Mouse (Mus musculus): ENCODE data around the gene Clpsl2. TPM values are rescaled to one million over a fixed set of nuclear protein-coding genes. Genes with fewer than 3 reads are reported as not detected.

The Clpsl2 gene
- not detected for total RNA-seq (2021)

DNA sequence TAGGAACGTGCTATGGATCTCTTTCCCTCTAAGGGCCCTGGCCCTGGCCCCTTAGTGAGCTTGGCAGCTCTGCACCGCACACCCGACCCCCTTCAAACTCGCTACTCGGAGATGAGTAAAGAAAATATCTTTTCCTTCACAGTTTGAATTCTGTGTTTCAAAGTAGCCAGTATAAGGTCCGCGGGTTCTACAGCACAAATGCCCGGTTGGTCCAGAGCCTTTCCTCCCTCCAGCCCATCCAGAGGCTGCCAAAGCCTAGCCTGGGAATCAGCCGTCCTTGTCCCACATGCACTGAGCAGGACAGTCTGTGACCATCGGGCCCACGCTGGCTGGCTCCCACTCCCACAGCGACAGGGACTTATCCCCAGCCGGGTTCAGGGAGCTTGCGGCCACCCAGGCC is at the start of gene Clpsl2:
Clpsl2 (plus strand) TSS at position 301 of the 400 bp plus-strand sequence.
- no peak for DNase-seq (ENCODE audit: low spot score)
- intact Hi-C loops (cut with DNase I): loop anchor here (5.0 kb wide), 1 partner anchor 103 kb away; no protein-coding TSS in a partner anchor

DNA sequence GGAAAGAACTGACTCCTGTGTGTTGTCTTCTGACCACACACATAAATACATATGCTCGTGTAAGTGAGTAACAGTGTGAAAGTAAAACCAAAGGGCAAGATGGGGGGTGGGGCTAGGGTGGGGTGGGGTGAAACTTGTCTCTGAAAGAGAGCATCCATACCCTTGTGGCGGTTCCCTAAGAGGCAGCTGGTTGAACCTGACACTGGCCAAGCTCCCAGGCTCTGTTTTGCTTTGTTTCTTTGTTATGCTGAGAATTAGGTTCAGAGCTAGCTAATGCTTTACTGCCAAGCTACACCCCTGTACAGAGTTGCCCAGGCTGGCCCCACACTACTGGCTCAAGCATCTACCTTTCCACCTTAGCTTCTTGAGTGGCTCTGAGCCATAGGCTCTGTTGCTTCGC is 48.7 kb upstream of the Clpsl2 start:
- intact Hi-C loops (cut with DNase I): no loop called here
- no peak for DNase-seq (ENCODE audit: low spot score)

DNA sequence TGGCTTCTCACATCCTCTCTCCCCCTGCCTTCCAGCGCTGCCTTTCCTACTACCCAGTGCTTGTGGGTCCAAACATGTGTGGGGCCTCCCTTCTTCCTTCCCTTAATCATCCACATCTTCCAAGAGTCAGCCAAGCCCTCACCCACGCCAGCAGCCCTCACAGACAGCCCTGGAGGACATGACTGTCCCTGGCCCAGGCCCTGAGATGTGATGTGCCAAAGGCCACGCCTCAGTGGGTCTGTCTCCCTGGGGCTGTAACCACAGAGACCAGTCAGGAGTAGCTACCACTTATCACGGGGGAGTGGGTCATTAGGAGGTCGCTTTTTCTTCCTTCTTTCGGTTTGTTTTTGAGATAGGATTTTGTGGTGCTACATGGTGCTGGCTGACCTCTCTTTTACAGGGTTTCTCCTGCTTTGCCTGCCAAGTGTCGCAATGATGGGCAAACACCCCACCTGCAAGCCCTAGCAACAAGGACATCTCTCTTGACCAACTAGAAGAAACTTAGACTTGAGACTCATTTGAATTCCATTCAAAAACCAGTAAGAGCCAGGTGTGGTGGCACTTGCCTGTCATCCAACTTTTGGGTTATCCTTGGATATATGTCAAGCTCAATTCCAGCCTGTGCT is 46.9 kb upstream of the Clpsl2 start:
- intact Hi-C loops (cut with DNase I): no loop called here
- peak; percentile 76 for DNase-seq (ENCODE audit: low spot score)

DNA sequence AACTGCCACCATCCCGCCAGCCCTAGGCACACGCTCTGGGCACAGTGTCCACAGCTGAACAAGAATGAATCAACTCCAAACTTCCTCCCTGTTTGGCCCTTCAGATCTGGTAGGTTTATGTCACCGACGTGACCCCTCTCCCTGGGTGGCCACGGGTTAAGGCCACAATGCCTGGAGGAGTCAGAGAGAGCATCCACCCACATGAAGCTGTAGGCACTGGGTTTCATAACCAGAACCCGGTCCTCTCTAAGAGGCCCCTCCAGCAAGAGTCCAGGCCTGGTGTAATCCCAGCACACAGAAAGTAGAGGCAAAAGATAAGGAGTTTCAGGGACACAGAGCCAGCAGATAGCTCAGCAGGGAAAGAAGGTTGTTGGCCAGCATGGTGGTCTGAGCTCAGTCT is 45.0 kb upstream of the Clpsl2 start:
- intact Hi-C loops (cut with DNase I): no loop called here
- no peak for DNase-seq (ENCODE audit: low spot score)

DNA sequence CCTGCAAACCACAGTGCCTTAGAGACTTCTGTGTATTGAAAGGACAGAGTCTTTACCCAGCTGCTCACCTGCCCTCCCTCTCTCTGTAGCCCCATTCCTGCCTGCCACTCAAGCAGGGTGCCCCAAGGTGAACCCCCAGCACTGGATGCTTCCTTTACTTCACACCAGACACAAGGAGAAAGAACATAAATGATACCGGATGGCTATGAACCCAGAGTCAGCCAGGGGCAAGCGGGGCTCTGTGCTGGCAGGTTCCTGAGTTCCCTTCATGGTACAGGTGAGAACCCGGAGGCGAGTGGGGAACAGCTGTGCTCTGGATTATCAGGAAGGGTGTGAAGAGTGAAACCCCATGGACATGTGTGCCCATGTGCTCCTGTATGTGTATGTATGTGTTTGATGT is 43.6 kb upstream of the Clpsl2 start:
- DNase-seq (ENCODE audit: low spot score): no peak
- intact Hi-C loops (cut with DNase I): no loop called here

DNA sequence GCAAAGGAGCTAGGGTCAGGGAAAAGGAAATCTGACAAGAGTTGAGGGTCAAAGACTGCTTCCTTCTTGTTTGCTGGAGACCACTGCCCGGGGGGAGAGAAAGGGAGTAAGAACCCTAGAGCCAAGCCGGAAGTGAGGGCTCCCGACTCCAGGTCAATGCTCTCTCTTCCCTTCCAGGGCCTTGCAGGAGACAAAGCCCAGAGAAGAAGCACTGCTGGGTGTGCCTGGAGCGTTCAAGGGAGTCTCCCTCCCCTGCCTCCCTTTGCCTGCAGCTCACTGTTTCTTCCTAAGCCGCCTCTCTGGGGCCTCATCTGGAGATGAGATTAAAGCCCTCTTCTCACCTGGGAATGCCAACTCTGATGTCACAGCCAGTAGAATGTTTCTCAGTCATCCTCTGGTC is 42.3 kb upstream of the Clpsl2 start:
- no peak for DNase-seq (ENCODE audit: low spot score)
- intact Hi-C loops (cut with DNase I): no loop called here

DNA sequence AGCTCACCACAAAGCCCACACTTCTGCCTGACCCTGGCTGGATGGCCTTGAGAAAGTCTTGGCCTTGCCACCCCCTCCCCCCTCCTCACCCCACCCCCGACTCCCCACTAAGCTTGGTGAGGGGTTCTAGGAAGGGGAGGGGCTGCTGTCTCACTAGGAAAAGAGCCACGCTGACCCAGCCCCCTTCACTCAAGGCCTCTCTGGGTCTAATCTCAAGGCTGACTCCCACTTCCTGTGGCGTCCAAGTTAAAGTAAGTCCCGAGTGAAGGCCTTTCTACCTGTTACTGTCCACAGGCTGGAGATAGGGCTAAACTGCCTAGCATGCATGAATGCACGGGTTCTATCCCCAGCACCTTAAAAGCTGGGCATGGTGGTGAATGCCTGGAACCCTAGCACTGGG is 41.7 kb upstream of the Clpsl2 start:
- intact Hi-C loops (cut with DNase I): no loop called here
- DNase-seq (ENCODE audit: low spot score): no peak

DNA sequence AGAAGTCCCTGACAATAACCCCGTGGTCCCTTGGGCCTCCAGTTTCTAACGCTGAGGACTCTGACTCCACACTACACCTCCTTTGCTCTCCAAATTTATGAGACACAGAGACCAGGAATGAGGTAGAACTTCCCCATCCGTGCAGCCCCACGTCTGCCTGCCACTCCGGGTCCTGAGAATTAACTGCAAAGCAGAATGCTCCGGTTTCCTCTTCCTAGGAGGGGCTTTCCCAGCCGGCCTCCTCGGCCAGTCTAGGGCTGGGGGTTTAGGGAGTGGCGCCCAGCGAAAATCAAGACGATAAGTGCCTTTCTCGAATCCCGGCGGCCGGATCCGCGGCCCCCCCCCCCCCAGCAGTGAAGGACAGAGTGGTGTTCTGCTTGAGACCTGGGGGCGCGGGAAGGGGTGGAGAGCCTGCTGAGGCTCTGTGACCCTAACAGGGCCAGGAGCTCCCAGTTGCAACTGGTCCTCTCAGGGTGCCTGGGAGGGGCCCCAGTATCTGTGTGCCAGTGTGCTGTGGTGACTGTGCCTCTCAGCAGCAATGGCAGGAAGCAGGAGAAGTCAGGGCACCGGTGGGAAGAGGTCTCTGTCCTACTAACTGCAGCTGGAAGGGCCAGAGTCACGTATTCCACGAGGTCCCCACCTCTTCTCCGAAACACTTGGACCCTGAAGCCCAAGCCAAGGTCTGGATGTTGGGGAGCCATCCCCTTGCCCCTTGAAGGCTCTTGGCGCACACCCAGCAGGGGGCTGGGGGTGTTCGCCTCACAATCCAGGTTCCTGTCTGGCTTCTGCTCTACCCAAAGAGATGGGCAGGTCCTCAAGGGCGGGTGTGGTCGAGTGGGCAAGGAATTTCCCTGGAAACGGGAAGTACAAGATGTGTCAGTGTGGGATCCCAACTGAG is 38.5 kb upstream of the Clpsl2 start:
- intact Hi-C loops (cut with DNase I): no loop called here
- DNase-seq (ENCODE audit: low spot score): peak; percentile 34

DNA sequence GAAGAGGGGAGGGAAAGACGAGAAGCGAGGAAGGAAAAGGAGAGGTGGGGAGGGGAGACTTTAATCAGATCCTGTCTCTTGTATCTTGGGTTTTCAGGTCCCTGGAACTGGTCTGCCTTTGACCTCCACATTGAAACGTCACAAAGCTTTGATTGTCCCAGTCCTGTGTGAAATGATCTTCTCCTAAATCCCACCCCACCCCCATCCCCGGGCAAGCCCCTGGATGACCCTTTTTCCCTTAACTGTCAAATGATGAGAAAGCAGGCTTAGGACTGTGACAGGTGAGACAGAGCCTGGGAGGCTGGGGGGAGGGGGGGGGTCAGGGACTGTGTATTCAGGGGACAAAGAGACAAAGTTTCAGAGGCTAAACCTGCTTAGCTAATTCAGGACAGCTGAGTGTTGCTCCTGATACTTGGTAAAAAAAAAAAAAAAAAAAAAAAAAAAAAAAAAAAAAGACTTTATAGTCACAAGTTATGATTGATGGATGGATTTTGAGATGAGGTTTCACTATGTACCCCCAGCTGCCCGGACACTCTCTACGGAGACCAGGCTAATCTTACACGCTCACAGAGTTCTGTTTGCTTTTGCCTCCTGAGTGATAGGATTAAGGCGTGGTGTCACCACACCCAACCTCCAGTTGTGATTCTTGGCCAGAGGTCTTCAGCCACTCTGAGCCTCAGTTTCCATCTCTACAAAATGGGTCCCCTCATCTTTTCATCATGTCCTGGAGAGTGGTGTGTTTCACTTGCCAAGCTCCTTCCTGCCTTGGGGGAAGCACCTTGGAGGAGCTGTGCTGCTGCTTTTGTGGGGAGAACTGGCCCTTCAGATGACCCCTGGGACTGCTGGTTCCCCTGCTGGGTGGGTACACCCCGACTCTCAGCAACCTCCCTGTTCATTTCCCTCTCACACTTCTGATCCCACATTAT is 37.3 kb upstream of the Clpsl2 start:
- DNase-seq (ENCODE audit: low spot score): no peak
- intact Hi-C loops (cut with DNase I): no loop called here

DNA sequence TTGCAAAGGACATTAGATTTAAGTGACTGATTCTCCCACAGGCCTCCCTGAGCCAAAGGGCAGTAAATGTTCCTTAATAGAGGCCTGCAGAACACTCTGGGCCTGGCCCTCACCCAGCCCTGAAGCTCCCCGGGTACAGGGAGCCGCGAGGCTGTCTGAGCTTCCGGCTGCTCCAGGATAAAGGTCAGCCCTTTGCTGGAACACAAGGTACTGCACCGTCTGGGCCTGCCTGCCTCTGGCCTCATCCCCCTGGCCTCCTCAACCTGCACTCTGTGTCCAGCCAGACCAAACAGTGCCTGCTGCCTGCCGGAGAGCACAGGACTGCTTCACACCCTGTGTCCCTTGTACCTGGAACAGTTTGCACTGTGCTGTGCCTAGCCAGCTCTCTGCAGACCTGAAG is 36.5 kb upstream of the Clpsl2 start:
- peak; percentile 83 for DNase-seq (ENCODE audit: low spot score)
- intact Hi-C loops (cut with DNase I): no loop called here

DNA sequence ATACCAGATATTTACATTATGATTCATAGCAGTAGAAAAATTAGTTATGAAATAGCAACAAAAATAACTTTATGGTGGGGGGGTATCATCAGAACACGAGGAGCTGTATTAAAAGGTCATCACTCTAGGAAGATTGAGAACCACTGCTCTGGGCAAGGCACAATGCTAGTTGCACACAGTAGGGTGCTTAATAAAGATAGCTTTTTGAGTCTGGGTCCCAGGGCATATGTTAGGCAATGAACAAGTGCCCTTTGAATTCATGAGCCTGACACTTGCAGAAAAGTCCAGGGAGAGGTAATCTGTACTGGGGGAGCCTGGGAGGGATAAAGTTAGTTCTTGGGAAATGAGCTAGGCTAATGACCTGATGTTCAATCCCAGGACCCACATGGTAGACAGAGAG is 35.9 kb upstream of the Clpsl2 start:
- DNase-seq (ENCODE audit: low spot score): no peak
- intact Hi-C loops (cut with DNase I): no loop called here

DNA sequence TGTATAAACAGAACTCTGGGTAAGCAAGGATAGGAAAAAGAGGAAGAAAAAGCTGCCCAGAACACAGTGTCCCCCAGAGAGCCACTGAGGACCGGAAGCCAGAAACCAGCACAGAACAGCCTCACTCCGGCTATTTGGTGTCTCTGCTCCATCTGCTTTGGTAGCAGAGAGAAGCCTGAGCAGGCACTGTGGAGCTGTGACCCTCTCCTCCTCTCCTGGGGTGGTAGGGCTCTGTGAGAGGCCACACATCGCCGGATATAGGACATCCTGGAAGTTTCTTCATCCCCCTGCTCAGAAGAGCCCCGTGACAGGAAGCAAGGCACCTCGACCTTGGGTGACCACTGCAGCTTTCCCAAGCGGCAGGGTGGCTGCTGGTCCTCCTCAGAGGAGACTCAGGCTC is 35.4 kb upstream of the Clpsl2 start:
- intact Hi-C loops (cut with DNase I): no loop called here
- peak; percentile 57 for DNase-seq (ENCODE audit: low spot score)

DNA sequence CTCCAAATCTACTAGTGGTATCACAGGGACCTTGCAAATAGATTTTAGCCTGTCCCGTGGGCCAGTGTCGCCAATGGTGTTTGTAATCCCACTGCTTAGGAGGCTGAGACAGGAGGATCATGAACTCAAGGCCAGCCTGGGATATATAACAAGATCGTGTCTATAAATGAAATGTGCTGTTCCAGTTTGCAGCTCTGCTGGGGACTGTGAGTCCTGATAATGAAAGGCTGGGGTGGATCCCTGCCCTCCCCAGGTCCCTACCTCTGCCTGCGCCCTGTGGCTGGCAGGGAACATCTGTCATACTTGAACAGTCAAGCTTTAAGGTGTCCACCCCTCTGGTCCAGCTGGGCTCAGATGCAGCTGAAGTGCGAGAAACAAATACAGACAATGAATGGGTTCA is 34.7 kb upstream of the Clpsl2 start:
- intact Hi-C loops (cut with DNase I): no loop called here
- no peak for DNase-seq (ENCODE audit: low spot score)

DNA sequence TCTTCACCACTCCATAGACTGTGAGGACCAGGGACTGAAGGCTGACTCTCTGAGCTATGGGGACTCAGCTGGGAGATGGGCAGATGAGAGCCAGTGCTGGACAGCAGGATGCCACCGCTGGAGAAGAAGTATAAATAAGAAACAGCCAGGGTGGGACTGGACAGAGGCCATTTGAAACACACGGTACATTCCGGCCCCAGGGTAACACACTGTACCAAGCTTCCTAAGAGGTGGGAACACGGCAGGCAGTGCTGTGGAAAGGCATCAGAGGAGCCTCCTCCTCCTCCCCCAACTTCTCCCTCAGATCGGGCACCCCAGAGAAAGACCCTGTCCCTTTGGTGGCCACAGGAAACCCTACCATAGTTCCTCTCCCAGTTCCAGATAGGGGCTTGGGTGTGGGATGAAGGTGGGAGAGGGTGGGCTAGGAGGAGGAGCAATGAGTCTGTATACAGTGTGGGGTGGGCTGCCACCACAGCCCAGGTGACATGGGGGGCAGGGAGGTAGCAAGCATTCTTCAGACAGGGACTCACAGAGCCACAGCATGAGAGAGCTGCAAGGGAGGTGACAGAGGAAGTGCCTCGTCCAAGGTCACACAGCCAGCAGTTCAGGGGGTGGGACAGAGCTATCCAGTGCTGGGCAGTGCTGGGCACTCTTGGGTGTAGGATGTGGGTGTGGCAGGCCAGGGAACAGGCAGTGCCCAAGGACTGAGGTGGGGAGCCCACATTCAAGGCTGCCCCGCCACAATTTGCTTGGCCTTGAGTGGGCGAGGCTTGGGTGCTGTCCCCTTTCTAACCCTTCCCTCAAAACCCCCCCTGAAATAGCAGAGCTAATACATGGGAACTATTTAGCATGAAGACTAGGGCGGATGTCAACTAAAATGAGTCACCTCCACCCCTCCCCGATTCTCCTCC is 33.5 kb upstream of the Clpsl2 start:
- peak; percentile 61 for DNase-seq (ENCODE audit: low spot score)
- intact Hi-C loops (cut with DNase I): no loop called here

DNA sequence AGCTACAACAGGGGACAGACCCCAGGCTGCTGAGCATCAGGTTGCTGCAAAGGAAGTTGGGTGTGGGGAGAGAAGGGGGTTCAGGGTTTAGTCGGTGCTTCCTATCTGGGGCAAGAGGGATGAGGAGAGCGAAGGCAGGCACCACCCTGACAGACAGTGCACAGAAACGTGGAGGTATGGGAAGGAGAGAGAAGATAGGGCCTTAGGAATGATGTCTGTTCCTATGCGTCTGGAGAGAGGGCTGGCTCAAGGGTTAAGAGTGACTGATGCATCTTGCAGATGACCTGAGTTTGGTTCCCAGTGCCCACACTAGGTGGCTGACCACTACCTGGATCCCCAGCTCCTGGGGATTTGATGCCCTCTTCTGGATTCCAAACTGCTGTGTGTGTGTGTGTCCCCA is 32.3 kb upstream of the Clpsl2 start:
- no peak for DNase-seq (ENCODE audit: low spot score)
- intact Hi-C loops (cut with DNase I): no loop called here

DNA sequence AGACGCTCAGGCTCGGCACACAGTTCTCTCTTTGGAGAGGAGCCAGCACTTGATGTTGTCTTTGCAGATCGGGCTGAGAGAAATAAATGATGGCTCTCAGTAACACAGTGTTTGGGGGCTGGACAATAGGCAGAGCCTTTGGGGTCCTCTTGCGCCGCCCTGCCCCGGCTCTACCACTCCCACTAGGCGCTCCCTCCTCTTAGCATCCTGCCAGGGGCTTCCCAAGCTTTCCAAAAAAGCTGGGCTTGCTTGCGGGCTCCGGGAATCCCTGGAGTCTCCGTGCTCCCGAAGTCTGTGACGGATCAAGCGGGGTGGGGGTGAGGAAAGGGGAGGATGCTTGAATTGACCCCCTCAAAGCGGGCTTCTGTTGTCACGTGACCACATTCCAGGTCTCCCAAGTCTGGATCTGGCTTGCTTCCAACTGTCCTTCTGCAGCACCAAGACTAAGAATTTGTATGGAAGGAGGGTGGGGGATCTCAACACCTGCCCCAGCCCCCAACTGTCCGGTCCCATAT is 31.7 kb upstream of the Clpsl2 start, which contains the start of gene Fkbp5:
Fkbp5 (minus strand) TSS at position 87 of the 515 bp plus-strand sequence.
- peak; percentile 91 for DNase-seq (ENCODE audit: low spot score)

DNA sequence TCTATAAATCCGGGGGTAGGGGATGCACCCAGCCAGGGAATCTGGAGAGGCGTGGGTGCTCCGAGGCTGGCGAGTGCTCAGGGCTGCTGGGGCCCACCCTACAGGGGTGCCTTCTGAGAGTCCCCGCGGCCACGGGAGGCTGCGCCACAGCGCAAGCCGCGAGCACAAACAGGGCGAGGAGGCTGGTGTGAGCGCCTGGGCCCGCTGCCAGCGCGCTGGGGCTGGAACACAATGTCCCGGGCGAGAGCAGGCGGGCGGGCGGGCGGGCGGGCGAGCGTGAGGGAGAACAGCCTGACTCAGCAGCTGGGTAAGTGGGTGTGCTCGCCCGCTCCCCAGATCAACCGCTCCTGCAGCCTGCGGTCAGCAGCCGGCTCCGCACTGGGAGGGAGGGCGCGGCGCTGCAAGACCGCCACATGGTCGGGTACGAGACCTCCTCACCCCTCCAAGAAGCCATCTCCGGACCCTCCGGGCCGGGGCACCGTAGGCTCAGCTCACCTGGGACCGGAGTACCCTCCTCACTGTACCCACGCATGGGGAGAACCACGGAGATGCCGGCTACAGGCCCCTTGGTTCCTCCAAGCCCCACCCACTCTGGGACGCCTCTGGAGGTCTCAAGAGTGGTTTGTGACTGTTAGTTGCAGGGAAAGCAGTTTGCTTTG is 31.1 kb upstream of the Clpsl2 start:
- intact Hi-C loops (cut with DNase I): no loop called here
- DNase-seq (ENCODE audit: low spot score): peak; percentile 93

More for the DNA sequence above, 31.7 kb upstream of the Clpsl2 start, which contains the start of gene Fkbp5:
- intact Hi-C loops (cut with DNase I): no loop called here

DNA sequence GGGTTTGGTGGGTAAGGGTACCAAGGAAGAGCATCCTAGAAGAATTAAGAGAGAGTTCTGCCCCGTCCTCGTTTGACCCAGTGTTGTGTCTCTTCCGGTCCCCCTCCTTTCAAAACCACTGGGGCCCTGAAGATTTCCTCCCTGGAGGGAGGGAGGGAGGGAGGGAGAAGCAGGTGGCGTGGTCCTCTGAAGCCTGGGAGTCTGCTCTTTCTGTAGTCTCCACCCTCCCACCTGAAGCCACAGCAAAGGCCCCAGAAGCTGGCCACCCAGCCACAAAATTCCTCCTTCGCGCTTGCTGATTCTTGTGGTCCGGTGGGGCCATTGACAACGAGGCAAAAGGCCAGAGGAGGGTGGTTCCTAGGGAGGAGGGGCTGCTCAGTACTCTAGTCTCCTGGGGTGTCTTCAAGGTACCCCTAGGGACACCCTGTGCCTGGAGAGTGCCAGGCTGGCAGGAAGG is 30.6 kb upstream of the Clpsl2 start:
- intact Hi-C loops (cut with DNase I): no loop called here
- peak; percentile 59 for DNase-seq (ENCODE audit: low spot score)
